Mouse (Mus musculus) ES-Bruce4 (cell line): ENCODE data around the gene Atcay. TPM values are rescaled to one million over a fixed set of nuclear protein-coding genes. Genes with fewer than 3 reads are reported as not detected.
"Not testable (repeated sequence)": the region's sequence is repeated elsewhere in the genome, so short reads cannot be mapped to it uniquely, and the experiment has no call there.

ENCODE experiments used
- H3K27ac ChIP-seq: 2 replicates; pipeline ENCODE4 v1.5.1; 2012; ENCODE audit warnings: low read length, inconsistent platforms; ENCODE audit not compliant: insufficient read depth
- H3K27me3 ChIP-seq: 2 replicates; pipeline ENCODE4 v1.6.1; 2012; ENCODE audit warnings: mild to moderate bottlenecking, low read length, inconsistent platforms; ENCODE audit not compliant: control insufficient read depth, poor library complexity, insufficient read depth, severe bottlenecking
- H3K36me3 ChIP-seq: 2 replicates; pipeline ENCODE4 v1.6.1; 2012; ENCODE audit warnings: inconsistent platforms, mild to moderate bottlenecking, low read length, moderate library complexity; ENCODE audit not compliant: control insufficient read depth, poor library complexity, insufficient read depth, severe bottlenecking
- H3K4me1 ChIP-seq: one replicate; pipeline ENCODE4 v1.8.1; 2011; ENCODE audit warnings: low read length; ENCODE audit not compliant: control insufficient read depth, insufficient read depth
- H3K4me3 ChIP-seq: 2 replicates; pipeline ENCODE4 v1.5.1; 2011; ENCODE audit warnings: low read depth, mild to moderate bottlenecking, low read length
- H3K9ac ChIP-seq: 2 replicates; pipeline ENCODE4 v1.6.1; 2012; ENCODE audit warnings: low read depth, mild to moderate bottlenecking, inconsistent platforms; ENCODE audit not compliant: poor library complexity, severe bottlenecking
- H3K9me3 ChIP-seq: replicated peaks from 2 replicates; pipeline ENCODE4 v1.6.1; 2012; ENCODE audit warnings: mild to moderate bottlenecking, low read length, inconsistent platforms; ENCODE audit not compliant: control insufficient read depth, poor library complexity, insufficient read depth, severe bottlenecking
- CTCF ChIP-seq: IDR thresholded peaks from one replicate; pipeline ENCODE4 v1.8.1; 2011; ENCODE audit warnings: low read depth, low read length
- EP300 ChIP-seq: IDR thresholded peaks from 2 replicates; pipeline ENCODE4 v1.6.1; 2011; ENCODE audit warnings: low read depth, low read length; ENCODE audit not compliant: insufficient read depth
- POLR2A ChIP-seq: IDR thresholded peaks from one replicate; pipeline ENCODE4 v1.8.1; 2011; ENCODE audit warnings: low read length; ENCODE audit not compliant: insufficient read depth
- polyA plus RNA-seq: library from polyadenylated mRNA; stranded (reverse); fragments of >200 nt; gene quantifications from 2 replicates; pipeline ENCODE4 v1.2.4, GENCODE M21; 2011; ENCODE audit warnings: low read depth; ENCODE audit not compliant: missing spikeins, insufficient read depth, insufficient read length

The Atcay gene
- polyA plus RNA-seq, 1 experiment, result 0.91 TPM

DNA sequence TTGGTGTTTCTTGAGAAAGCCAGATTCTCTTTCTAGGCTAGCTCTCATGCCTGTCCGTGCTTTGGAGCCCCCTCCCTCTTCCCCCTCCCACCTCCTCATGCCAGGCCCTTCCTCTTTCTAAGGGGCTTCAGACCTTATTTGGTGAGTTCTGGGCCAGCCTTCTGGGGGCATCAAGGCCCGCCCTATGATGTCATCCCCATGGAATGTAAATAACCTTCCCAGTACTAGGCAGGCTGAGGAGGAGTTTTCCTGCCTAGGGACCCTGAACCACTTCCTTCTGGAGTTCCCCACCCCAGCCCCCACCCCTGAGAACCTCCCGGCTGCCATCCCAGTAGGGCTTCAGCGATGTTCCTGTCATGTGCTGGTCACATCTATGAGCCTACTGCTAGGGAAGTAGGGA, 45.9 kb downstream of the Atcay start:
- TF ChIP-seq CTCF (no peak), EP300 (no peak), POLR2A (no peak)
- Histone ChIP-seq H3K9ac (no peak overlapping the region), H3K27ac (no peak overlapping the region), H3K9me3 (no peaks in the 10 kb centered on the region), H3K4me3 (no peak overlapping the region), H3K27me3 (no peaks in the 10 kb centered on the region), H3K4me1 (peaks cover 2% of the 10 kb centered on the region), H3K36me3 (peaks cover 24% of the 10 kb centered on the region)

DNA sequence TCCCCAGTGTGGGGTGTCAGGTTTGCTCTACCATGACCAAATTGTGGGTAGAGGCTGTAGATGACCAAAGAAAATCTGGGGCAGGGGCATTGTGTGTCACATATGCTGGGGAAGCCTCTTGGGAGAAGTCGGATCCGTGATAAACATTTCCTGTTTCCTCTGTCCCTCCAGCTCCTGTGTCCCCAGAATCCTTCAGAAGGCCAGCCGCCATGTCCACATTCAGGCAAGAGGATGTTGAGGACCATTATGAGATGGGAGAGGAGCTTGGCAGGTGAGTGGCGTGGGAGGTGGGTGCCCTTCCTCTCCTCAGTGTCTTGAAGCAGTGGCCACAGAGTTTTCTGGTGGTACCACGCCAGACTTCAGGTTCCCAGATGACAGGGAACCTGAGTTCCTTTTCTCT, 46.8 kb downstream of the Atcay start, which contains the start of gene 4930442H23Rik:
Gene 4930442H23Rik (minus strand): TSS at position 45 of the 400 bp plus-strand sequence.
- H3K4me1 ChIP-seq, result peaks cover 2% of the 10 kb centered on the region
- H3K9ac ChIP-seq, result peak within 1 kb of the TSS; percentile 80
- H3K4me3 ChIP-seq, result peak within 1 kb of the TSS; percentile 94
- no peak for TF ChIP-seq POLR2A
- TF ChIP-seq EP300, result no peak
- no peak for TF ChIP-seq CTCF
- no peaks in the 10 kb centered on the region for H3K9me3 ChIP-seq
- H3K36me3 ChIP-seq, result peaks cover 34% of the 10 kb centered on the region
- peak within 1 kb of the TSS; percentile 42; the same call in 1 of the 2 replicates for H3K27ac ChIP-seq
- no peaks in the 10 kb centered on the region for H3K27me3 ChIP-seq

- Histone ChIP-seq H3K4me1 (peaks cover 2% of the 10 kb centered on the region), H3K27ac (peak within 1 kb of the TSS; percentile 42; the same call in 1 of the 2 replicates), H3K4me3 (peak within 1 kb of the TSS; percentile 94), H3K9me3 (no peaks in the 10 kb centered on the region), H3K9ac (peak within 1 kb of the TSS; percentile 80), H3K27me3 (no peaks in the 10 kb centered on the region), H3K36me3 (peaks cover 46% of the 10 kb centered on the region)
- TF ChIP-seq POLR2A (no peak), CTCF (no peak), EP300 (no peak)
Measured at GRCm38 (mm10) chr10:81182336-81183333, 48.0 kb downstream of the Atcay start, which contains the start of gene Dapk3. TSS of gene Dapk3 (plus strand) at chr10:81183005.

DNA sequence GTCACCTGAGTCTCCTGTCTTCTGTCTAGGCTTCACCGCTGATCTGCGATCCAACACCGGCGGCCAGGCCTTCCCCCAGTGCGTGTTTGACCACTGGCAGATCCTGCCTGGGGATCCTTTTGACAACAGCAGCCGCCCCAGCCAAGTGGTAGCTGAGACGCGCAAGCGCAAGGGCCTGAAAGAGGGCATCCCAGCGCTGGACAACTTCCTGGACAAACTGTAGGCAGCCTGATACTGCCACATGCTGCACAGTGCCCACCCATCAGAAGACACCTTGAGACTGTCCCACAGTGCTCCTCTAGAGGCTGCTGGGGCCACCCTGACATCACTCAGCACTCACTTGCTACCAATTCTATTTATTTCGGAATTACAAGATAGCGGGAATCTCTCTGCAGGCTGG, 48.8 kb downstream of the Atcay start:
- H3K4me1 ChIP-seq, H3K27me3 ChIP-seq, H3K27ac ChIP-seq, H3K9ac ChIP-seq, H3K9me3 ChIP-seq, H3K4me3 ChIP-seq: not testable (repeated sequence)
- peaks cover 53% of the 10 kb centered on the region for H3K36me3 ChIP-seq

GRCm38 (mm10) chr10:81180946-81181345, 49.7 kb downstream of the Atcay start:
- Histone ChIP-seq H3K9me3 (no peaks in the 10 kb centered on the region), H3K27ac (no peak overlapping the region), H3K27me3 (no peaks in the 10 kb centered on the region), H3K36me3 (peaks cover 53% of the 10 kb centered on the region), H3K4me3 (no peak overlapping the region), H3K9ac (no peak overlapping the region), H3K4me1 (peaks cover 2% of the 10 kb centered on the region)
- no peak for TF ChIP-seq CTCF
- TF ChIP-seq EP300, result no peak
- TF ChIP-seq POLR2A, result no peak
